Mouse (Mus musculus) inflammation-experienced regulatory T-cells, adult 6 months (primary cell): ENCODE data around the gene Fam25c. TPM values are rescaled to one million over a fixed set of nuclear protein-coding genes. Genes with fewer than 3 reads are reported as not detected.

Experiments used
- ATAC-seq: one replicate; pipeline ENCODE4 v1.8.0; 2017
- polyA plus RNA-seq, 3 experiments: library from polyadenylated mRNA; unstranded; fragments of 100-300 nt; shearing (Covaris generic); gene quantifications; one replicate each; pipeline ENCODE4 v1.2.1; 2017

Fam25c gene
- polyA plus RNA-seq, 3 experiments from 2014 or later: not detected

DNA sequence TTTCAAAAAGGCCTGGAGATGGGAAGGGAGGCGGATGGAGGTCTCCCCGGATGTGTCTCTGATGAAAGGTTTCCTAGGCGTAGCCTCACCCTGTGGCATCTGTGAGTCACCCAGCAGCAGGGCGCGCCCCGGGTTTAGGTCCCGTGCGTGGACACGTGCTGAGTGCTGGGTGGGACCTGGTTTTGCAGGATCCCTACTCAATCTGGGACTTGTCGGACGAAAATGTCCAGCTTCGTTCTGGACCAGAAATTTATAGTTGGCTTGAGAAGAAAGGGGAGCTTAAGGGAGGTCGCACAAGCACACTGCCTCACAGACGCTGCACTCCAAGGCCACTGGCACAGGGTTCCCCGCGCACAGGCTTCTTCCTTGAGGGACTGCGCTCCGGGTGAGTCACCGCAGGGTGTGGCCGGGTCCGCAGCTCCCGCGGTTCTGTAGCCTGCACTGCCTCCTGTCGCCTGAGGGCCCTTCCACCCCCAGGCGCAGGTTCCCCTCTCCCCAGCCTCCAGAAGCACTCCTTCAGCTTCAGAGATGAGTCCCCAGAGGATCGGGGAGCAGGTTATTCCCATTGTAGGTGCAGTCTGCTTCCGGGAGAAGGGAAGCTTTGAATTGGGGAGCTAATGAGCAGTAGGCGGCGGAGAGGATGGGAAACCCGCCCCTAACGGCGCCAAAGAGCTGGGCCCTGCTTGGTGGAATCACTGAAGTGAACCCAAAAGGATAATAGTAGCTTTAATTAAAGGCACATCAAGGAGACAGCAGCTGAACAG lies 8.4 kb upstream of the Fam25c start:
- peak; percentile 71 for ATAC-seq

DNA sequence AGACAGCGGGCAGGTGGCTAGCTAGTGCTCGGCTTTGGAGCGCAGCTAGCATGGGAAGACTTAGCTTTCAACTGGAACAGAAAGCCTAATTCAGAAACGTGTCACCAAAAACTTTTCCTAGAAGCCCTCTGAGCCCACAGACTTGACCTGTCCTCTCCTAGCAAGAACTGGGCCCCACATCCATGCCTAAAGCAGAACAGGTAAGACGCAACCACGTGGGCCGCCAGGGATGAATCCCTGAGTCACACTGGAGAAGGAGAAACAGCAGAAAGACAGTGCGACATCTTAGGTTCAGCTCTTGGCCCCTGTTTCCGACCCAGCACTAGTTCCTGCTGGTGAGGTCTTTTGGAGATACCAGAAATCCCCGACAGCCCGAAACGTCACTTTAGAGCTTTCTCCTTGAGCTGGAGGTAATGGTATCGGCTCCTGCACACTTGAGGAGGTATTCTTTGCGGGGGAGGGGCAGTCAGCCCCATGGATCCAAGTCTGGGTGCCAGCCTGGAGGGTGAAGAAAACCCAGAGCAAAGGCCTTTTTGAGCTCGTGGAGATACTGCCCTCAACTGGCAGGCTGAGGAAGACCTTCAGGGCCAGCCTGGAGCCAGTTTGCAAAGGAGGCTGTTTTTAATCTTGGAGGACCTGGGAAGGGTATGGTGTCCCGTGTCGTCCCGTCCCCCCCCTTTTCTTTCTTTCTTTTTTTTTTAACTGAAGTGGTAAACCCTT lies 7.7 kb upstream of the Fam25c start:
- peak; percentile 48 for ATAC-seq

DNA sequence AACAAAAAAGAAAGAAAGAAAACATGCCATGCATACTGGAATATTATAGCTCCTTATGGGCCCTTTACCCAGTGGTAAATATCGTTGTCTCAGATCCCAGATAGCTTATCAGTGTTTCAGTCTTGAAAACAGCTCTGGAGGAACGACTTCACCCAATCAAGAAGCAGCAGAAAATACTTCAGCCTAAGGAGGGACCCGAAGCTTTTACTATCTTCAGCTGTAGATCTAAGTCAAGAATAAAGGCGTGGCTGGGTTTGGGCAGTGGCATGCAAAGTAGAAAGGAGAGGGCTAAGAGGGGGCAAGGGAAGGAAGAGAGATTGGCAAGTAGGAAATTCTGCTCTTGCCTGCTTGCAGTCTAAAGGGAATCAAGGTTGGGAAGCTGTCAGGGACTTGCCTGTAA lies 6.9 kb upstream of the Fam25c start:
- no peak for ATAC-seq

DNA sequence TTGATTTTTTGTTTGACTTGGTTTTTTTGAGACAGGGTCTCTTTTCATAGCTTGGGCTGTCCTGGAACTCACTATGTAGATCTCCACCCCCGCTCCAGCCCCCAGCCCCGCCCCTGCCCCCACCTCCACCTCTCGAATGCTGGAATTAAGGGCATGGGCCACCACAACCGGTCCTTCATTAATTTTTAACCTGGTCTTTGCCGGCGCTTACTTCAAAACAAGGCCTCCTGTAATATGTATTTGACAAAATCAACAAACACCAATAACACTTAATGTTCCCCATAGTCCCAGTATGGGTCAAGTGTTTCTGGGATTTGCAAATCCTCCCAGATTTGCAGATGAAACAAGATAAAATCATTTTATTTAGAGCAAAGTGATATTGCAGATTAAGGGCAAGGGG lies 5.0 kb upstream of the Fam25c start:
- no peak for ATAC-seq

DNA sequence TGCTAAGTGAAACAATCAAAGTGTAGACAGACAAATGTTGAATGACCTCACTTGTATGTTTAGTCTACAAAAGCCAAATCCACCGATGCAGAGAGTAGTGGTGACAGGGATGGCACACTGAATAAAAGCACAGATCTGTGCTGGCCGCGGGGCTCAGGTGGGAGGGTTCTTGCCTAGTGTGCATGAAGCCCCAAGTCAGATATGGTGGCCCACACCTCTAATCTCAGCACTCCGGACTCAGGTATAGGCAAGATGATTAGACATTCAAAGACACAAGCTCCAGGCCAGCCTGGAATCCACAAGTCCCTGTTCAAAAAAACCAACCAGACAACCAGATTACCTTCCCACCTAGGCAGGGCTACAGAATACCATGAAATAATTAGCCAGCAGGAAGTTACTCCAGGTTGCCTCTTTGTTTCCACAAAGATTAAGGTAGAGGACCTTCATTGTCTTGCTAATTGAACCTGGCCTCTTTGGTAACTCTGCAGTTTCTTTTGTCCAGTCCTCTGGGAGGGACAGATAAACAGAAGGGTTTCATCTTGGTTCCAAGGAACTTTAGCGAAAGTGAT lies 4.5 kb upstream of the Fam25c start:
- no peak for ATAC-seq

DNA sequence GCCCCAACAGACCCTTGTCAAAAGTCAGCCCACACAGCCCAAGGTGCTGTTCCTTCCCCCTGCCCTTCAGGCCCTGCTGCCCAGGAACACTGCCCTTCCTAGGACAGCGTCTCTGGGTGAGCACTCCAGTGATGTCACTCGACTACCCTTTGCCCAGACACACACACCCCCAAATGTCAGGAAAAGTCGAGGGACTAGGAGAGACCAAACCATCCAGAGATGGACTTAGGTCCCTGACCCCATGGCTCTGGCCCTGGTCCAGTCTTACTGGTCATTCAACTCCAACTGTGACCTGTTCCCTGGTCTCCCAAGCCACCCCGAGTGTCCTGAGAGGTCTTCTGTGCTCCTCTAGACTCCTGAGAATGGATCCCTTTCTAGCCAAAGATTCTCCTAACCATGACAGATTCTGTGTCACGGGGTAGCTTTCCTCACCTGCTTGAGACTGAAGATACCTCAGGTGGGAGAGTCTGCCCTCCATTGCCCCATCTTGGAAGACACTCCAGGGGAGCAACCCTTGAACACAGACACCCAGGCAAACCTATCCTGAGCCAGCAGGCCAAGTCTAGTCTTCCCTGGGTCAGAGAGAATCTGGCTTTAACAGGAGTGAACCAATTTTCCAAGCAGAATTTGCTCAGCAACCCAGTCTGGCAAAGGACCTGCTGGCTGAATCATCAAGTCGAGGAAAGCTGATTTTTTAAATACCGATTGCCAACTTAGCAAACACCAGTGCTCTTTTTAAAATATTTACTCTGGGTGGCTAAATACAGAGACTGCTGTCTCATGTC lies 2.6 kb upstream of the Fam25c start:
- ATAC-seq: no peak

DNA sequence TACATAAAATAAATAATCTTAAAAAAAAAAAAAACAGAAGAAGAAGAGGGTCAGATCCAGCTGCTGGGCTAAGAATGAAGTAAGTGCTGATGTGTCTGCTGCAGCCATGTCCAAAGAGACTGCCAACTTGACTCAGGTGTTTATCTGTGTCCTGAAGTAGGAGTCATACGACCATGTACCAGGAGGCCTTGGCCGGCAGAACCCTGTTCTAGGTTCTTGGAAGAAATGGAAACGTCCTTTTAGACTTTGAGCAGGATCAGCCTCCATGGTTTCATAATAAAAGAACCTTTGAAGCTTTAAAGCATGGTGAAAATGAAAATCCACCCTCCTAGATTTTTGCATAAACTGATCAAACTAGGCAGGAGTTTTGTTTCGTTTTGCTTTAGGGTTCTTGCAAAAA lies 777 bp downstream of the Fam25c start:
- no peak for ATAC-seq

DNA sequence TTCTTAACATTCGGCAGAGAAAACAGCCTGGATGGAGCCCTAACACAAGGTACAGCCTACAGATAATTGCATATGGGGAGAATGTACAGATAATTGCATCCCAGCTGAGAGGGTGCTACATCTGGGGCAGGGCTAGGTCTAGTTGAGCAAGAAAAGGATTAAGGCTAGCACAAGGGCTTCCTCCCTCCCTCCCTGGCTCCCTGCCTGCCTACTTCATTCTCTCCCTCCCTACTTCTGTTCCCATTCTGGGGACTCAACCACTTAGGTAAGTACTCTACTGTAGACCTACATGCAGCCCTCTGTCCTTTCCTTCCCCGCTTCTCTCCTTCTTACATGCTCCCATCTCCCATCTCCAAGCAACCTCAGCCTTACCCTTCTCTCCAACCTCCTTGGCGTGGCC lies 1.9 kb downstream of the Fam25c start:
- no peak for ATAC-seq

DNA sequence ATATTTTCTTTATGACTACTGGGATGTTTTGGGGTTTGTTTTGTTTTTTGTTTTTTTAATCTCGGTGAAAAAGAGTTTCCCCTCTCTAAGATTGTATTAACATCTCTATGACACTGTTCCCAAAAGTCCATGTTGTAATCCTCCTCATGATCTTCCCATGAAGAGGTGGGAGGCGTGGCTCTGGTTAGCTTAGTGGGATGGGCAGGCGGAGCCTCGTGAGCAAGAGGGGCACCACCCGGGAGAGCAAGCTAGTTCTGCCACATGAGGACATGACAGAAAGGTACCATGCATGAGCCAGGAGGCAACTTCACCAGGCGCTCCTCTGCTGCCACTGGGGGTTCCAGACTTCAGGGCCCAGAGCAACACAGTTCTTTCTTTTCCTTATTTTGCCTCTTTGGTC lies 2.7 kb downstream of the Fam25c start:
- ATAC-seq: no peak

DNA sequence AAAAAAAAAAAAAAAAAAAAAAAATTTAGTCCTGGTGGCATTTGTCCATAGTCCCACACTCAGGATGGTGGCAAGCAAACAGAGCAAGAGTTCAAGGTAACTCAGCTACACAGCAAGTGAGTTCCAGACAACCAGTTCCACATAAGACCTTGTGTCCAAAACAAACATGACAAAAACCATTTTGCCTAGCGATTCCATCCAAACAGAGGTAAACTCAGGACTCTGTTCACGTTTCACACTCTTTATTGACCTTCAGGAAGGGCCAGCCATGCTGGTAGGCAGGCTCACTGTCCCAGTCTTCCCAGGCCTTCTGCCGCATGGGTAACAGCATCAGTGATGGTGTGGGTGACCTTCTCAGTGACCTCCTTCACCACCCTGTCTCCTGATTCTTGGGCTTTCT lies 3.6 kb downstream of the Fam25c start:
- ATAC-seq: no peak

DNA sequence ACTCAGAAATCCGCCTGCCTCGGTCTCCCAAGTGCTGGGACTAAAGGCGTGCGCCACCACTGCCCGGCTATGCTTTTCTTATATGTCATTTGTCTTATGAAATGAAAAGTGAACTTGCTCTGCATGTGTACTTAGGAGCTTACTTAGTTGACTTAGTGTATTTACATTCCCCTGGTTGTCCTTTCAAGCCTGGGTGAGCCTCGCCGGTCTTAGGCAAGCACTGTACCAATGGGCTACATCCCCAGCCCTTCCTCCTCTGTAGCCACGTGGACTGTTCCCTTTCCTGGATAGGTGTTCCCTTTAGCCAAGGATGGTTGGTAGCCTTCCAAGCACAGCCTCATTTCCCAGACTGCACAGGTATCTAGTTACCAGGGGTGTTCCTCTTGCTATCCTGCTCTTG lies 6.2 kb downstream of the Fam25c start:
- ATAC-seq: no peak

DNA sequence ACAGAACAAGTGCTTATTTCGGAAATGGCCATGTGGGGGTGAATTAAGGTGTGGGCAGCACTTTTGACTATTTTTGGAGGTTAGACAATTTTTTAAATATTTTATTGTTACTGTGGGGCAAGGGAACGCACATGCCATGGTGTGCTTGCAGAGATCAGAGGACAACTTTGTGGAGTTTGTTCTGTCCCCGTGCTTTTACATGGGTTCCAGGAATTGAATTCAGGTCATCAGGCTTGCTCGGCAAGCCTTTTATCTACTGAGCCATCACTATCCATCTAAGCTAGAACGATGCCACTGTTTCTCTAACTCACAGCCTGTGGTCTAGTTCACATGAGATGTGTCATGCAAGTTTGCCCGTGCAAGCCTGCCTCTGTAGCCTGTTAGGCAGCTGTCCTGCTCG lies 6.9 kb downstream of the Fam25c start:
- no peak for ATAC-seq

DNA sequence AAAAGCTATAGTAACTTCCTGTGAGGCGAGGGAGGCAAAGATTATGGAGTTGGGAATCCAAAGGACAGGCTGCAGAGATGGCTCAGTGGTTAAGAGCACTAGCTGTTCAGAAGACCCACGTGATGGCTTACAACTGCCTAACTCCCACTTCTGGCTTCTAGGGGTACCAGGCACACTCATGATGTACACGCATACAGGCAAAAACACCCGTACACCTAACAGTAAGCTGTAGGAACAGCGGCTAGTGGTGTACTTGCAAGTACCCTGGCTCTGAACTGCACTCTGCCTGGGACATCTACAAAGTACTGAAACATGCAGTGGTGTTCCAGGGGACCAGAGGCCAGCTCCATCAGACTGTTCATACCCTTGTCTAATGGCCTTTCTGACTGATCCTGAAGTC lies 8.1 kb downstream of the Fam25c start:
- no peak for ATAC-seq

DNA sequence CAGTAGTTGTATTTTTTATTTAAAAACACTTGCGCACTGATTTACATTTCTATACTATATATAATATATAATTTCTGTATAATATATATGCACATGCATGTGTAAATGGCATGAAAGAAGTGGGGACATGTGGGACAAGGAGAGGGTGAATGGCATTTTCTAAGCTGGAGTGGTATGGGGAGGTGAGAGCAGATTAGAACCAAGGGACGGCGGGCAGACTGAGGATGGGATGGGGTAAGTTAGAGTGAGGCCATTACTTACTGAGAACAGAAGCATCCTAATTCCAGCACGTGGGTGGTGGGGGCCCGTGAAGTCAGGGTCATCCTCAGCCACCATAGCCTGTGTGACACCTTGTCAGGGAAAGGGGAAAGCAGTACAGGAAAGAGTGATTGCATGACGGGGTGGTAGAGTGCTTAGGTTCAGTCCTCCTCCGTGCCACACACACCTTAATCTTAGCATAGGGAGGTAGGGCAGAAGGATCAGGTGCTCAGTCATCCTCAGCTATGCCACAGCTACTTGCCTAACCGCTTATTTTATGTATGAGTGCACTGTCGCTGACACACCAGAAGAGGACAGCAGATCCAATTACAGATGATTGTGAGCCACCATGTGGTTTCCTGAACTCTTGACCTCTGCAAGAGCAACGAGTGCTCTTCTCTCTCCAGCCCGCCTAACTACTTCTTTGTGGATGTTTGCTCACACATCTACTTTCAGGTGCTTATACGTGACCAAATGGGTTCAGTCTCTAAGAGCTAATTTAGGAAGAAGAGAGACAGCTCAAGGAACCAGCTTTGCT lies 9.3 kb downstream of the Fam25c start:
- no peak for ATAC-seq

DNA sequence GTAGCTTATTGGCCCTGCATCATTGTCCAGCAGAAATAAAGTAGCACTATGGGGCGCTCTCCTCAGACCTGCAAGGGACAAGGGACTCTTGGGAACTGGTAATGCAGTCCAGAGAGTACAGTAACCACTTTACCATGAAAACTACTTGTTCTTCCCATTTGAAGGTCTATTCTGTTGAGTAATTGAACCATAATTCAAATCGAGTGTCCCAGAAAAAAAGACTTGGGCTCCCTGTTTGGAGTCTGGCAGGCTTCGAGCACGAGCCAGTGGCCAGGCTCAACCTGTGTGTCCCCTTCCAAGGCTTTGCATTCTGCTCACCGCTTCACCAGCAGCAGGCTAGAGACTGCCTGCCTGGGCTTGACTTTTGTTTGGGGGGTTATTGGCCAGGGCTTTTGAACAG lies 10.9 kb downstream of the Fam25c start:
- ATAC-seq: no peak

DNA sequence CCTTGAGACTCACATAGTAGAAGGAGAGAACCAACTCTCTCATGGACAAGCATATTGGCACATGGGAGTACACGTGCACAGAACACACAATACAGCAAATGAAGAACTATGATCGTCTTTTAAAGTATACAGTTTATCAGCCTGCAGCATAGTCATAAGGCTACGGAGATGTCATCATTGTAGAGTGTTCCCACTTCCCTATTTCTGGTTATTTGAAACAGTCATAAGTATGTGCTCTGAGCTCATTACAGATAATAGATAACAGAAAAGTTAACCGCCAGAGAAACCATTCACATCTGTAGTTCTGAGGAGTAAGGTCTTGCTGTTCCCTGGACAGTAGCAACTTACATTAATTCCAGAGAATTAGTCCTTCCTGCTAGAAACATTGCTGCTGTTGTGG lies 12.2 kb downstream of the Fam25c start:
- ATAC-seq: no peak

DNA sequence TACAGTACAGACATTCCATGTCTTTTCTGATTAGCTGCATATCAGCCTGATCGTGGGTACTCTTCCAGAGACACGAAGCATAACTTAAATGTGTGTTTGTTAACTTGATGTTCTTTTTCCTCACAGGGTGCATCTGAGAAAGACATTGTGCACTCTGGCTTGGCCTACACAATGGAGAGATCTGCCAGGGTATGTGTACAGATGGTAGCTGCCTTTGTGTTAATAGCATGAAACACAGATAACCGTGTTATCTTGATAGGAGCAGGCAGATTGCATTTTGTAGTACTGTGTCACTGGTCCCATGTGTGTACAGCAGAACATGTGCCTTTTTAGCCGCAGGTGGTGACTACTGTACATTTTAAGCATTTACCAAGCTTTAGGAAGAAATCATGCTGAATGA lies 13.2 kb downstream of the Fam25c start:
- ATAC-seq: no peak

DNA sequence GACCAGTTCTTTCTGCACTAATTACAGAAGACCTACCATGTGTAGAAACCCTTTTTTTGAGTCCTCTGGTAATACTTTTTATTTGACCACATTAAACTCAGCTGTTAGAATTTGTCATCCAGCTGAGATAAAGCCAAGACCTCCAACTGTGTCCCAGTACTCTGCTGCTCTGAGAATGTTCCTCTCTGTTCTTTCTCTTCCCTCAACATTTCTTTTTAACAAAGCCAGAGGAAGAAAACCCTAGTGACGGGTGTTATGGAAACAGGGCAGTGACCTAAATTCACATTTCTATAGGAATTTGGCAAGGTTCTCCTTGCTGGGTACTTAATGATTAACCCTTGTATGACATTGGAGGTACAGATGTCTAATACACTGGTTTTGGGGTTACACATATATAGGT lies 15.8 kb downstream of the Fam25c start:
- no peak for ATAC-seq

DNA sequence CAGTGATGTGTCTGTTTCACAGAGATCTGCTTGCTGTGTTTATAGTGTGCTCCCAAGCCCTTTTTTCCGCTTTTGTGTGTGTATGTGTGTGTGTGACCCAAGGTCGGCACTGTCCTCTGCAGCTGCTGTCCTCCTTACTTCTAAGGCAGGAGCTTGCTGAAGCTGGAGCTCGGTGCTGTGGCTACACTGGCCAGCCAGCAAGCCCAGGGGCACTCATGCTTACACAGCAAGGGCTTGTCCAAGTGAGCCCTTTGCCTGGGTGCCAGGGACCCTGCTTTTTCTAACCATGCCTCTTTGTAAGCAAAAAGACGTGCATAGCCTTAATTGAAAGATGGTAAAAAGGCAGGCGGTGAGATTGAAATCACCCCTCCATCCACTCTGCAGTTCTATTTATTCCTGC lies 22.8 kb downstream of the Fam25c start:
- ATAC-seq: no peak

DNA sequence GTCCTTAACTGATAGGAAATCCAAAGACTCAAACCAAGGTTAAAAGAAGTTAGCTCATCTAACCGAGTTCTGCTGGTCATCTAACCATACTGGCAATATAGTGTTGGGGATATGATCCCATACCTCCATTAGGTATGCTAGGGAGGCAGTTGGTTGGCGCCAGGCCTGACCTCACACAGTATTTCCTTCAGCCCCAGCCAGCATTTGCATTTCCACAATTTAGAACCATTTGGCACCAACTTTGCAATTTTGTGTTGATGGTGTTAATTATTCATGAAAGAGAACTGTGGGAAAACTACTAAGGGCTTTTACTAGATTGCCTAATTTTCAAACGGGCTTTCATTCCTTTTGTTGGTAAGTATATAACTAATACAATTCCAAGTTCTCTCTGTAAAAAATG lies 23.3 kb downstream of the Fam25c start:
- no peak for ATAC-seq

DNA sequence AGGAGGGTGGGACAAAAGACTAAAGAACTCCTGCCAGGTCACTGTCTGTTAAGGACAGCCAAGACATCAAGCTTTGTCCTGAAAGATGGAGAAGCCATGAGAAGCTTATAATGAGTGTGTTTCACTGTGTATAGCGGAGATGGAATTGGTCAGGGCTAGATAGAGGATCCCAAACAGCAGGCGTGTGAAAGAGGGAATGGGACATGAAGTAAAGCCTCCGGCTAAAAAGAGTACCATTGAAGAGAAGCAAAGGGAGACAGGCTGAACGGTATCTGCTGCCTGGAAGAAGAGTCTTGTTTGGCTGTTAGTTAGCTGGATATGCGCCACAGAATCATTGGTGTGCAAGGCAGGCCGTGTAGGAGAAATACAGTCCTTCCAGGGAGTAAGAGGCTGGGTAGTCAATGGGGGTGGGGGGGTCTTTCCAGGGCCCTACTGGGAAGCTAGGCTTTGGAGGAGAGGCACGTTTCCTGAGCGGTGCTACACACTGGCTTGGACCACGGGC lies 24.5 kb downstream of the Fam25c start:
- ATAC-seq: no peak

DNA sequence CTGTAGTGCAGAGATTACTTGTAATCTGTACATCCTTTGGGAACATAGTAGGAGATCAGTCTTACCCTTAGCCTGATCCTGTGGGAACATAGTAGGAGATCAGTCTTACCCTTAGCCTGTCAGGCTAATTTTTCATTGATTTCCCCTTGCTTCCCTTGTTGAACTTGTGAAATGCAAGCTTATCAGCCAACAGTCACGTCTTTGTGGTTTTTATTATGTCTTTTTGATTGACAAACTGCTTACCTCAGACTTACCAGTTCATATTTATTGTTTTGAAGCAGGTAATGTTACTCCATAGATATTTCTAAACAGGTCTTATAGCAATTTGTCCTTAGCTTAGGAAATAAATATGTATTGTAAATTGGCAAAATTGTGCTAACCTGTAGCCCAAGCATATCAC lies 27.6 kb downstream of the Fam25c start:
- ATAC-seq: no peak
